ENCODE assay signal across 8 mouse cellular contexts in the genomic region with DNA sequence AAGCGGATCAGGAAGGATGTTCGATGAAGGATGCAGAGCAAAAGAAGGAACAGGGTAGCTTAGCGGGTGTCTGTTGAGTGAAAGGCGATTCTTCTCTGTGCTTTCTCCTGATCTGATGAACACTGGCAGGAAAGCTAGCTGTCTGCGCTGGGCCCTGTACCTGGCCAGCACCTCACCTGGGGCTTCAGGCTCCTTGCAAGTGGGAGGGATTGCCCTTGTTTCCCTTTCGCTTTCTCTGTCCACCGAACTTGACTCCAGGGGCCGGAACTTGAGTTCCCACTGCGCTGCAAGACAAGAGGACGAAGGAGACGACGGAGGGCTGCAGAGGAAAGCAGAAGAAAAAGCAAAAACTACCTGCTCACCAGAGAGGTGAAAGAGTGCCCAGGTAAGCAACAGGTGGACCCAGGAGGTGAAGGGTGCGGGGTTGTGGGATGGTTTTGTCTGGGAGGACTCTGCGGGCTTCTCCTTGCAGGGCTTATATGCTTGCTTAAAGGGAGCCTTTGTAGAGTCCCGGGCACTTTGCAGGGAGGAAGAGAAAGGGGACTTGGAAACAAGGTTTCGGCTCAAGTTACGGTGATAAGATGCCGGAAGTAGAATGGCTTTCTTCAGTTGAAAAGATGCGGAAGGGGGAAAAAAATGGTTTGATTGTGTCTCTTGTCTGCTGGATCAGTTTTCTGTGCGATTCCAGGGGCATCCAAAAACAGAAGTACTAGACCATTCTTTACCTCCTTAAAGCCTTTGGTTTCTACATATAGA. TPM values are rescaled to one million over a fixed set of nuclear protein-coding genes. Genes with fewer than 3 reads are reported as not detected.
DNase-seq lines count a peak whose midpoint lies in the region; ATAC-seq and TF ChIP-seq lines count a peak whose summit lies in the region.

A gene (plus strand): TSS at position 51 of the 756 bp plus-strand sequence.

- H3K4me3 ChIP-seq in midbrain, embryonic 13.5 days (replicated peaks), result peak within 1 kb of the TSS; percentile 21
- H3K4me3 ChIP-seq in thymus, adult 2 months (ENCODE audit: control insufficient read depth, insufficient read depth, low read length), result peak within 1 kb of the TSS; percentile 68

- H3K4me2 ChIP-seq in midbrain, embryonic 13.5 days (replicated peaks), result peak within 1 kb of the TSS; percentile 44

- peaks cover 24% of the 10 kb centered on the region for H3K27me3 ChIP-seq in midbrain, embryonic 13.5 days
- H3K27me3 ChIP-seq in thymus, adult 2 months (ENCODE audit: control insufficient read depth, insufficient read depth, low read length), result no peaks in the 10 kb centered on the region

- no peaks in the 10 kb centered on the region for H3K9me3 ChIP-seq in midbrain, embryonic 13.5 days

- H3K36me3 ChIP-seq in midbrain, embryonic 13.5 days, result no peaks in the 10 kb centered on the region
- no peaks in the 10 kb centered on the region for H3K36me3 ChIP-seq in thymus, adult 2 months (ENCODE audit: control insufficient read depth, insufficient read depth, low read length)

- ATAC-seq in midbrain, embryonic 13.5 days, result no peak
- no peak for ATAC-seq in erythroid progenitor cell, adult 5-6 weeks (replicated peaks; ENCODE audit: low FRiP score, poor library complexity, severe bottlenecking)

- H3K9ac ChIP-seq in midbrain, embryonic 13.5 days (replicated peaks), result no peak within 1 kb of the TSS

- DNase-seq in R1 (ENCODE audit: low read depth, low spot score), result peak; percentile 41
- DNase-seq in embryo, embryonic 11 days, result peak; percentile 47
- peak; percentile 23 to 40 for DNase-seq in heart, postnatal 14 days
- peak; percentile 63 for DNase-seq in large intestine, adult 2 months (ENCODE audit: low read depth, low spot score)
- peak; percentile 51 for DNase-seq in thymus, adult 2 months
- DNase-seq in cerebellum, postnatal 36 days, result no peak

- TF ChIP-seq POLR2A in thymus, adult 2 months (IDR thresholded peaks at IDR 0.05; ENCODE audit: control insufficient read depth, extremely low read depth, insufficient read depth, low read length, poor library complexity), result 0 out of 2 replicates have a peak, but pooled peaks have one; percentile 19

- H3K4me1 ChIP-seq in midbrain, embryonic 13.5 days (replicated peaks), result peaks cover 12% of the 10 kb centered on the region
- peaks cover 25% of the 10 kb centered on the region for H3K4me1 ChIP-seq in thymus, adult 2 months (replicated peaks; ENCODE audit: control insufficient read depth, insufficient read depth, low read length)

- intact Hi-C loops in heart, postnatal 14 days (cut with DNase I), result no loop called here

- 3% methylated on average over 20 of the region's 20 CpGs for WGBS in large intestine, adult 2 months
- 8% methylated on average over 20 of the region's 20 CpGs for WGBS in midbrain, embryonic 13.5 days
- WGBS in thymus, adult 2 months, result 5% methylated on average over 20 of the region's 20 CpGs

- no peak within 1 kb of the TSS for H3K27ac ChIP-seq in midbrain, embryonic 13.5 days
- H3K27ac ChIP-seq in thymus, adult 2 months (ENCODE audit: control insufficient read depth, insufficient read depth, low read length), result peak within 1 kb of the TSS; percentile 99

- no peak for TF ChIP-seq CTCF in thymus, adult 2 months (IDR thresholded peaks at IDR 0.05; ENCODE audit: borderline replicate concordance, control insufficient read depth, extremely low read depth, insufficient read depth, low read length, poor library complexity)

RNA-seq across cellular contexts. Expression of the gene that starts here (rescaled TPM):
- total RNA-seq in heart, postnatal 14 days (2021), result under 1 TPM; 0.17 to 0.49 TPM
- polyA plus RNA-seq in large intestine, adult 2 months (2012; rRNA removed), result 15.6 and 19.7 TPM in 2 replicates
- 0.23 and 0.34 TPM in 2 replicates for polyA plus RNA-seq in midbrain, embryonic 13.5 days (2015; fragmentation: Nextera tagmentation; extraction: Ambion mirVana)
- polyA plus RNA-seq in thymus, adult 2 months (2012; rRNA removed), result 9.8 and 13.2 TPM in 2 replicates
- 2.5 TPM in 1 of 2 replicates, not detected in the other for total RNA-seq in erythroid progenitor cell, adult 5-6 weeks (2015; ENCODE audit: low replicate concordance)
- 0.68 and 1.3 TPM in 2 replicates for total RNA-seq in erythroid progenitor cell, adult 5-6 weeks (2017; ENCODE audit: low replicate concordance)

Comparison
In these comparisons a context has a peak if more than half of its experiments do, and no peak if none do; other contexts are left out.
1. Peak in DNase-seq in heart, postnatal 14 days; RNA of the gene not detected or under 1 TPM.
2. DNase-seq: peak in R1 (single experiment), embryo, embryonic 11 days (single experiment), large intestine, adult 2 months (single experiment) and thymus, adult 2 months (single experiment); none in cerebellum, postnatal 36 days (0 of 2).